Mouse (Mus musculus) cortical plate, adult 2 months (tissue): ENCODE measurements around the gene Ccdc113.

Experiments
- CTCF ChIP-seq: fragments of 200-500 bp; IDR thresholded peaks from 2 replicates; pipeline ENCODE4 v1.5.1; 2011; ENCODE audit warnings: mild to moderate bottlenecking, control low read depth, low read length; ENCODE audit not compliant: insufficient read depth; ENCODE audit errors: extremely low read depth
- POLR2A ChIP-seq: fragments of 200-500 bp; IDR thresholded peaks from 2 replicates; pipeline ENCODE4 v1.6.1; 2011; ENCODE audit warnings: mild to moderate bottlenecking, low read length, control low read depth; ENCODE audit not compliant: insufficient read depth; ENCODE audit errors: extremely low read depth

DNA sequence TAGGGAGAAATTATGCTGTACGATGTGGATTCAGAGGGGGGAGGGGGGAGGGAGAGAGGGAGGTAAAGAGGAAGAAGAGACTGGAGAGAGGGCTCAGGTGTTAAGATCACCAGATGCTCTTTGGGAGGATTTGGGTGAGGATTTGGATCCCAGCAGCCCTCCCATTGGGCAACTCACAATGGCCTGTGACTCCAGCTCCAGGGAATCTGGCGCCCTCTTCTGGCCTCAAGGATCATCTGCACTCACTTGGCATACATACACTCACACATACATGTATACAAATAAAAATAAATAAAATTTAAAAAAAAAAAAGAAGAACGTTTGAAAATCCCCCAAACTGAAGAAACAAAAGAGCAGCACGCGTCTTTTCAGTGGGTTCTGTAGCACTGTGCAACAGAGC lies 27.6 kb upstream of the Ccdc113 start:
- TF ChIP-seq CTCF (peak; percentile 19; the same call in 1 of the 2 replicates), POLR2A (no peak)
